Mouse (Mus musculus) kidney, embryonic 15.5 days (tissue): Measurements from ENCODE around the gene Rapgef3. TPM values are rescaled to one million over a fixed set of nuclear protein-coding genes. Genes with fewer than 3 reads are reported as not detected.

ENCODE experiments used
- ATAC-seq: fragments of 200-750 bp; cut with Nextera tagmentation; replicated peaks from 2 replicates; pipeline ENCODE4 v1.8.0; 2017; ENCODE audit warnings: moderate TSS enrichment; ENCODE audit not compliant: low FRiP score
- H3K27ac ChIP-seq: fragments of 300-500 bp; sonication (generic); 2 replicates; pipeline ENCODE4 v1.5.1; 2015; ENCODE audit warnings: mild to moderate bottlenecking, inconsistent platforms
- H3K27me3 ChIP-seq: fragments of 300-500 bp; sonication (generic); 2 replicates; pipeline ENCODE4 v1.6.1; 2015; ENCODE audit warnings: inconsistent platforms
- H3K36me3 ChIP-seq: fragments of 300-500 bp; sonication (generic); 2 replicates; pipeline ENCODE4 v1.6.1; 2015; ENCODE audit warnings: inconsistent platforms
- H3K4me1 ChIP-seq: fragments of 300-500 bp; sonication (generic); 2 replicates; pipeline ENCODE4 v1.6.1; 2015; ENCODE audit warnings: inconsistent platforms
- H3K4me2 ChIP-seq: fragments of 300-500 bp; sonication (generic); 2 replicates; pipeline ENCODE4 v1.6.1; 2015; ENCODE audit warnings: moderate library complexity, mild to moderate bottlenecking, inconsistent platforms
- H3K4me3 ChIP-seq: fragments of 300-500 bp; sonication (generic); replicated peaks from 2 replicates; pipeline ENCODE4 v1.5.1; 2015; ENCODE audit warnings: mild to moderate bottlenecking, inconsistent platforms
- H3K9ac ChIP-seq: fragments of 300-500 bp; sonication (generic); 2 replicates; pipeline ENCODE4 v1.6.1; 2015; ENCODE audit warnings: mild to moderate bottlenecking, inconsistent platforms
- H3K9me3 ChIP-seq: fragments of 300-500 bp; sonication (generic); replicated peaks from 2 replicates; pipeline ENCODE4 v1.6.1; 2016; ENCODE audit warnings: inconsistent platforms
- WGBS: fragments of 180-500 bp; shearing (Covaris S2); methylation state at CpG from one replicate; pipeline ENCODE4 v1.1.7; 2015; ENCODE audit warnings: mixed read lengths; 5-methylcytosine and 5-hydroxymethylcytosine counted together
- polyA plus RNA-seq: library from polyadenylated mRNA; unstranded; fragments of >200 nt; fragmentation: Nextera tagmentation; extraction: Ambion mirVana; gene quantifications from 2 replicates; pipeline ENCODE4 v1.2.1, GENCODE M21; 2015

Gene Rapgef3
- polyA plus RNA-seq, 1 experiment from 2014 or later = 29.7 TPM

DNA sequence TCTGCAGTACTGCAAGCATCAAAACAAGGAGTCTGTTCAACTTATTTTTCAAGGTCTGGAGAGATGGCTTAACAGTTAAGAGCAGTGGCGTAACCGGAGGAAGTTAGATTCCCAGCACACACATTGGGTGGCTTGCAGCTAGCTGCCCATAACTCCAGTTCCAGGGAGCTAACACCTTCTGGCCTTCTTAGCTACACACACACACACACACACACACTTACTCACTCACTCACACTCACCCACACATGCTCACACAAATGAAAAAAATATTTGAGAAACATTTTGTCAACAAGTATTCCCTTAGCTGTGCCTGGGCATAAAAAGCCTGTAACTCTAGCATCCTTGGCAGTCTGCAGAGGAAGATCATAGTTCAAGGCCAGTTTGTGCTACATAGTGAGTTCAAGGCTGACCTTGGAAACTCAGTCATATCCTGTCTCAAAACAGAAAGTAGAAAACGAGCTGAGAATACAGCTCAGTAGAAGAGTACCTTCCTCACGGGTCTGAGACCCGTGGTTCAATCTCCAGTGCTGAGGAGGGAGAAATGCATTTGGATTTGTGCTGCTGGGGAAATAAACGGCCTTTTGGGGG lies 42.5 kb downstream of the Rapgef3 start:
- H3K9ac ChIP-seq = no peak overlapping the region
- H3K4me1 ChIP-seq = peaks cover 19% of the 10 kb centered on the region

GRCm38 (mm10) chr15:97724346-97725197 lies 43.2 kb downstream of the Rapgef3 start:
- 78% methylated on average over 17 of the region's 17 CpGs for WGBS
- Histone ChIP-seq H3K9ac (no peak overlapping the region), H3K4me1 (peaks cover 24% of the 10 kb centered on the region), H3K4me2 (no peak overlapping the region), H3K9me3 (no peaks in the 10 kb centered on the region), H3K27ac (no peak overlapping the region), H3K4me3 (no peak overlapping the region), H3K27me3 (no peaks in the 10 kb centered on the region), H3K36me3 (no peaks in the 10 kb centered on the region)
- no peak for ATAC-seq

More for the DNA sequence above, 42.5 kb downstream of the Rapgef3 start:
- Histone ChIP-seq H3K4me2 (no peak overlapping the region), H3K9me3 (no peaks in the 10 kb centered on the region), H3K4me3 (no peak overlapping the region), H3K27ac (no peak overlapping the region), H3K36me3 (no peaks in the 10 kb centered on the region), H3K27me3 (no peaks in the 10 kb centered on the region)
- 78% methylated on average over 6 of the region's 6 CpGs for WGBS
- no peak for ATAC-seq

GRCm38 (mm10) chr15:97723536-97724345 lies 44.0 kb downstream of the Rapgef3 start:
- no peak overlapping the region for H3K4me2 ChIP-seq
- no peaks in the 10 kb centered on the region for H3K27me3 ChIP-seq
- H3K27ac ChIP-seq = no peak overlapping the region
- no peaks in the 10 kb centered on the region for H3K9me3 ChIP-seq
- peaks cover 28% of the 10 kb centered on the region for H3K4me1 ChIP-seq
- no peak overlapping the region for H3K4me3 ChIP-seq
- no peak for ATAC-seq
- no peaks in the 10 kb centered on the region for H3K36me3 ChIP-seq
- H3K9ac ChIP-seq = no peak overlapping the region
- WGBS = 87% methylated on average over 6 of the region's 6 CpGs

GRCm38 (mm10) chr15:97721008-97721701 lies 46.6 kb downstream of the Rapgef3 start:
- no peak for ATAC-seq

GRCm38 (mm10) chr15:97720026-97720675 lies 47.6 kb downstream of the Rapgef3 start:
- no peak overlapping the region for H3K9ac ChIP-seq
- H3K4me2 ChIP-seq = 0 out of 2 replicates have a peak overlapping the region, but pooled peaks have one; percentile 4
- no peaks in the 10 kb centered on the region for H3K27me3 ChIP-seq
- H3K9me3 ChIP-seq = no peaks in the 10 kb centered on the region
- 68% methylated on average over 12 of the region's 12 CpGs for WGBS
- peaks cover 33% of the 10 kb centered on the region for H3K4me1 ChIP-seq
- ATAC-seq = no peak
- no peaks in the 10 kb centered on the region for H3K36me3 ChIP-seq
- H3K4me3 ChIP-seq = no peak overlapping the region
- H3K27ac ChIP-seq = peak overlapping the region; percentile 50

More at GRCm38 (mm10) chr15:97721008-97721701, 46.6 kb downstream of the Rapgef3 start:
- Histone ChIP-seq H3K4me1 (peaks cover 33% of the 10 kb centered on the region), H3K27ac (peak overlapping the region; percentile 50), H3K4me3 (no peak overlapping the region), H3K4me2 (no peak overlapping the region), H3K36me3 (no peaks in the 10 kb centered on the region), H3K9me3 (no peaks in the 10 kb centered on the region), H3K9ac (no peak overlapping the region), H3K27me3 (no peaks in the 10 kb centered on the region)
- WGBS = 56% methylated on average over 15 of the region's 15 CpGs

DNA sequence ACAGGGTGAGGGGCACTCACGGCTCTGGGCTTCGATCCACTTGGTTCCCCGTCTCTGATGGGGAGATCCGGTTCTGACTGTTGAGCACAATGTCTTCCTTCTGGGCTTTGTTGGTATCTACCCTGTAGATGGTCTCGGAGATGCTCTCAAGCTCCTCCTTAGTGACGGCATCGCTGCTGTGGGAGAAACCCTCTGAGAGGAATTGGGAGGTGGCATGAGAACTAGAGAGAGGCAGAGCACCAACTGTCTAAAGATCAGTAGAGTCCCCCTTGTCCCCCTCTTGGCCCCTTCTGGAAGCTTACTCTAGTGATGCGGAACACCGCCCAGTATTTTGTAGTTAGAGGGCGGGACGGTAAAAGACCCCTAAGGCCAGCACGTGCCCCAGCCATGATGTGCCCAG lies 48.3 kb downstream of the Rapgef3 start:
- ATAC-seq = no peak
- 88% methylated on average over 12 of the region's 12 CpGs for WGBS
- Histone ChIP-seq H3K27ac (peak overlapping the region; percentile 50), H3K9ac (no peak overlapping the region), H3K4me1 (peaks cover 33% of the 10 kb centered on the region), H3K4me3 (no peak overlapping the region), H3K36me3 (no peaks in the 10 kb centered on the region), H3K4me2 (0 out of 2 replicates have a peak overlapping the region, but pooled peaks have one; percentile 4), H3K27me3 (no peaks in the 10 kb centered on the region), H3K9me3 (no peaks in the 10 kb centered on the region)

GRCm38 (mm10) chr15:97718535-97719155 lies 49.1 kb downstream of the Rapgef3 start:
- Histone ChIP-seq H3K27ac (no peak overlapping the region), H3K4me2 (no peak overlapping the region), H3K4me3 (no peak overlapping the region), H3K36me3 (no peaks in the 10 kb centered on the region), H3K9me3 (no peaks in the 10 kb centered on the region), H3K27me3 (no peaks in the 10 kb centered on the region), H3K9ac (no peak overlapping the region), H3K4me1 (peaks cover 33% of the 10 kb centered on the region)
- WGBS = 87% methylated on average over 8 of the region's 8 CpGs
- ATAC-seq = no peak

DNA sequence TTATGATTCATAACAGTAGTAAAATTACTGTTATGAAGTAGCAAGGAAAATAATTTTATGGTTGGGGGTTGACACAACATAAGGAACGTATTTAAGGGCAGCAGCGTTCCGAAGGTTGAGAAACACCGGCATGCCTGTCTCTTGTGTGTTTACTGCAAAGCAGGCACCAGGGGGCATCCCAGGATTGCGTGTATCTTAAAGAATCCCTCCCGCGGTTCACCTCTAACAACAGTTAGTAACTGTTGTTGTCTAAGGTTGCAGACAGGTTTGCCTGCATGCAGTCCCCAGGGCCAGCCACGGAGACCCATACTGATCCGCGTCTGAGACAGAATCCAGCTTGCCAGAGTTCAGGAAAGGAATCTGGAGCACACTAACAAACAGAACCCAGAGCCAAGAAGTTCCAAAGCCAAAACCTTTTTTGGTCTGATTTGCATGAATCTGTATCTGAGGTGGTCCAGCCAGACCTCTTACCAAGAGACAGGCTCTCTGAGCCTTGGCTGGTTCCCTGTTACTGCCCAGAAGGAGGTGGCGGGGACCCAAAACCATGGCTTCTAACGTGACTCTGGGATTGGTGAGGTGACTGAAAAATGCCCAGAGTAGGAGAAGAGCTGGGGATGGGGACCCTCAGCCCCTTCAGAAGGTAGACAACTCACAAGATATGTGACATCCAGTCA lies 49.8 kb downstream of the Rapgef3 start:
- H3K4me1 ChIP-seq = peaks cover 33% of the 10 kb centered on the region
- no peak overlapping the region for H3K4me3 ChIP-seq
- ATAC-seq = peak; percentile 56; the same call in 1 of the 2 replicates
- H3K36me3 ChIP-seq = no peaks in the 10 kb centered on the region
- no peaks in the 10 kb centered on the region for H3K9me3 ChIP-seq
- H3K27me3 ChIP-seq = no peaks in the 10 kb centered on the region
- 27% methylated on average over 12 of the region's 12 CpGs for WGBS
- H3K27ac ChIP-seq = no peak overlapping the region
- H3K4me2 ChIP-seq = no peak overlapping the region
- H3K9ac ChIP-seq = no peak overlapping the region

DNA sequence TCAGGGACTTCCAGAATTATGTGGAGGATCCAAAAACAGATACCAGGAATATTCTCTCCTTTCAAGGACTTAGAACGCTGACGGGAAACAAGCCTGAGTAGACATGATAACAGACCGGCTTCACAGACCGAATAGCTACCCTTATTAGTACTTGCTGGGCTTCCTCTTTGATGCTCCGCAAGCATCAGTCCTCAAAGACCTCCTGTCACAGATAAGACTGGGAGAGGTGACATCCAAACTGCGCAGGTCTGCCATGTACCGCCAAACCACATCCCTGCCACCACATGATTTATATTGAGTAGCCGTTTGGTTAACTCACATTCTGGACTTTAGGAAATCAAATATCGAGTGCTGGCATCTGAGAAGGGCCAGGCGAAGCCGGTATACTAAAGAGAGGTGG lies 51.0 kb downstream of the Rapgef3 start:
- no peaks in the 10 kb centered on the region for H3K27me3 ChIP-seq
- no peaks in the 10 kb centered on the region for H3K36me3 ChIP-seq
- H3K9ac ChIP-seq = no peak overlapping the region
- H3K27ac ChIP-seq = no peak overlapping the region
- H3K4me3 ChIP-seq = no peak overlapping the region
- 83% methylated on average over 11 of the region's 11 CpGs for WGBS
- H3K9me3 ChIP-seq = no peaks in the 10 kb centered on the region
- peaks cover 30% of the 10 kb centered on the region for H3K4me1 ChIP-seq
- no peak for ATAC-seq
- no peak overlapping the region for H3K4me2 ChIP-seq

GRCm38 (mm10) chr15:97715734-97716133 lies 52.0 kb downstream of the Rapgef3 start:
- 100% methylated on average over 1 of the region's 1 CpGs for whole genome bisulfite sequencing
- H3K27ac ChIP-seq = no peak overlapping the region
- no peak overlapping the region for H3K9ac ChIP-seq
- H3K4me1 ChIP-seq = peaks cover 23% of the 10 kb centered on the region
- ATAC-seq = no peak
- no peak overlapping the region for H3K4me3 ChIP-seq
- H3K36me3 ChIP-seq = no peaks in the 10 kb centered on the region
- H3K4me2 ChIP-seq = no peak overlapping the region
- no peaks in the 10 kb centered on the region for H3K9me3 ChIP-seq
- H3K27me3 ChIP-seq = no peaks in the 10 kb centered on the region
